Mouse (Mus musculus) lung, adult 2 months (tissue): ENCODE results near the gene Pias4.

Source experiments
- CTCF ChIP-seq: fragments of 200-500 bp; IDR thresholded peaks from 2 replicates; pipeline ENCODE4 v1.5.1; 2011; ENCODE audit warnings: mild to moderate bottlenecking, low read length, control low read depth; ENCODE audit not compliant: insufficient read depth
- POLR2A ChIP-seq: fragments of 200-500 bp; IDR thresholded peaks from 2 replicates; pipeline ENCODE4 v1.6.1; 2011; ENCODE audit warnings: low read depth, mild to moderate bottlenecking, control low read depth, low read length, borderline replicate concordance; ENCODE audit errors: extremely low read depth

- TF ChIP-seq CTCF (no peak), POLR2A (no peak)
Measured at GRCm38 (mm10) chr10:81154736-81155135, 13.0 kb downstream of the Pias4 start.
